Mouse (Mus musculus) ES-Bruce4 (cell line): ENCODE measurements around the gene Rbck1.

ENCODE experiments used
- CTCF ChIP-seq: IDR thresholded peaks from one replicate; pipeline ENCODE4 v1.8.1; 2011; ENCODE audit warnings: low read depth, low read length
- POLR2A ChIP-seq: IDR thresholded peaks from one replicate; pipeline ENCODE4 v1.8.1; 2011; ENCODE audit warnings: low read length; ENCODE audit not compliant: insufficient read depth

- TF ChIP-seq CTCF (peak; percentile 72), POLR2A (peak; percentile 60)
Measured at GRCm38 (mm10) chr2:152343329-152344213, 11.1 kb upstream of the Rbck1 start, which contains the start of gene Trib3.
